Mouse (Mus musculus): ENCODE measurements around the gene Bmpr2.

Gene Bmpr2

DNA sequence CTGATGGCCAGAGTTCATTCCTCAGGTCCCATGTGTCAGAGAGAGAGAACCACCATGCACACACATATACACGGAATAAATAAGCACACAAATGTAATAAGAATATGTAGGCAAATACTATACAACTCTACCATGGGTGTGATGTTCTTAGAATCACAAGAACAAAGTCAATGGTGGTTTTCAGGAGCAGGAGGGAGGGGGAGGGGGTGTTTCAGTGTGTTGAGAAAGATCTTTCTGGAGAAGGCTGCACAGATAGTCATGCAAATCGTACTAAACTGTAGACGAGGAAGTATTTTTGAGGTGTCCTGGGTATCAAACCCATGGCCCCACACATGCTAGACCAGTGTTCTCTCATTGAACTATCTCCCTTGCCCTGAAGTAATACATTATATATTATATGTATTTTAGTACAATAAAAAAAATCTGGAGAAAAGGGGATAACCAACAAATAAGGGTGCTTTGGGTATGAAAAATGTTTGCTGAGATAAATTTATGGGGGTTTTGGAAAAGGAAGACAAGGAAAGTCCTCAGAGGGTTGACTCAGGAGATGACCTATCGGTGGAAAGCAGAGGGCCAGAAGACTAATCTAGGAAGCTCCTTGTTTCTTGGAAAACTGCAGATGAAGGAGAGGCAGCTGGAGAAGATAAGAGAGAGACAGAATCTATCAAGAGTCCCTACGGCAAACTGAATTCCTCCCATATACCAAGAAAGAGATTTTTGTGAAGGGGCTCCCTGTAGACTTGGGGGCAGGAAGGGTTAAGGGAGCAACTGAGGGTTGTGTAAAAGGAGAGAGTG is 138.1 kb downstream of the Bmpr2 start:
- peak; percentile 16 for DNase-seq

DNA sequence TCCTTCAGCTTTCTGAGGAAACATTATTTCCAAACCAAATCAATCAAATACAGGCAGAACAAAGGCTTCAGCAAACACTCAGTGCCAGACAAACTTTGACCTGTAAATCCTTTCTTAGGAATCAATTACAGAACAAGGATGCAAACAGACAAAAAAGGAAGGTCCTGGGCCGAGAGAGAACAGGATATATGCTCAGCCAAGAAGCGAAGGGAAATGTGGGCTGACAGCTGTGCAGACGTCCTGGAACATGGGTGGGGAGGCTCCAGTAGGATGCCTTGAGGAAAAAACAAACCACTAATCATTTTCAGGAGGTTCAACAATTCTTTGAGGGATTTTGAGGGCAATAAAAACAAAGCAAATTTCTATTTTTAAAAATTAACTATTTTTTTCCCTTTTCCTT is 139.4 kb downstream of the Bmpr2 start:
- DNase-seq = no peak

DNA sequence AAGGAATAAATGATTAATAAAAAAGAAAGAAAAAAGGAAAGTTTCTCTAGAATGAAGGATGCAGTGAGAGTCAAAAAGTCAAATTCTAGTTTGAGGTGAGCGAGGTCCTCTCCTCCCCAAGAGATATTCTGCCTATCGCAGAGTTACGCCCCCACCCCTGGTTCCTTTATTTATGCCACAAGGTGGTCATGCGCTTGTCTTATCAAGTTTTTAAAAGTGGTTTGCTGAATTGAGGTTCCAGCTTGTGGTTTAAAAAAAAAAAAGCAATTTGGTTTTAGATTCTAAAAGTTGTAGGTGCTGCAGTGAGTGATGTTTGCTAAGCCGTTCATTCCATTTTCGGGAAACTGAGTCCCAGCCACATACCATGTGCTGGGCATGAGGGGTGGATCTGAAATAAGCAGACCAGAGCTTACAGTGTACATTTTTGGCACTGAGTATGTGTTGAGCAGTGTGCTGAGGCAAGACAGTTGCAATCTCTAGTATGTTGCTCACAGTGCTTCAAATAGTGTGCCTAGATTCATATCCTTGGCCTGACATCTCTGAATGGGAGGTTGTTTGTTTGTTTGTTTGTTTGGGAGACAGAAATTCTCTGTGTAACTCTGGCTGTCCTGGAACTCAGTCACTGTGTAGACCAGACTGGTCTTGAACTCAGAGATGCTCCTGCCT is 141.6 kb downstream of the Bmpr2 start:
- DNase-seq = no peak

DNA sequence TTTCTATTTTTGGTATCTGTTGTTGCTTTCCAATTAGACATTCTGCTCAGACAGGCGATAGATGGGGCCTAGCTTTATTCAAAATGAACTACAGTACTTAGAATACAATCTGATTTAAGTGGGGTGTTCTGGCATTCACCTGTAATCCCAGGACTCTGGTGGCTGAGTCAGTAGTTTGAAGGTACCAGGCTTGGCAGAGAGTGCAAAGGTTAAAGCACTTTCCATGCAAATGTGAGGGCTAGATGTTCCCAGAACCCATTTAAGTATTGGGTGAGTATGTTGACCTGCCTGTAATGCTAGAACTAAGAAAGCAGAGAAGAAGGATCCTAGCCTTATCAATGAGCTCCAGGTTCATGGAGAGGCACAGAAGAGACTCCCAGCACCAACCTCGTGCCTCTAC is 142.7 kb downstream of the Bmpr2 start:
- DNase-seq = no peak

DNA sequence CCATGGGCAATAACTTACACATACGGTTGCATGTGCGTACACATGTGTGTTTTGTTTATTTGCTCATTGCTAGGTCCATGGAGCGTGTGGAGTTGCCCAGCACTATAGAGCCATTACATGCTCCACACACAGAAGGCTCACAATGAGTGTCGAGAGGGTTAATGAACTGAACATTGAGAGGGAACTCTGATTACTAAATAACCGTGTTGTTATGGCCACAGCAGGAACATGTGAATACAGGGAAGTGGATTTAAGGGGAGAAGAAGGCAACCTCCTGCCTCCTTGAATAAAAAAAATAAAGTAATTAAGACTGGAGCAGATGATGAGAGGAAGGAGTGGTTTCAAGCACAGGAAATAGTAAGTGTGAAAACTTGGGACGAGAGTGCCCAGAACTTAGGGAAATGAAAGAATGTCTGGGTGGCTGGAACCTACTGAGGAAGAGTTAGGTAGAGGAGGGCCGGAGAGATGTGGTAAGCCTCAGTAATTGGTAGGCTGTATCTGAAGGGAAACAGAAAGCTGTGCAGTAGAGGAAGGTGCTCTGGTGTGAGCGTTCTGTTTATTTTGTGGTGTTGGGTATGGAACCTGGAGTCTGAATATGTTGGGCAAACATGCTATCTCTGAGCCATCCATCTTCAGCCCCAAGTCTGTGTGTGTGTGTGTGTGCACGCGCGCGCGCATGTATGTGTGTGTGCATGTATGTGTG is 143.8 kb downstream of the Bmpr2 start:
- DNase-seq = no peak

DNA sequence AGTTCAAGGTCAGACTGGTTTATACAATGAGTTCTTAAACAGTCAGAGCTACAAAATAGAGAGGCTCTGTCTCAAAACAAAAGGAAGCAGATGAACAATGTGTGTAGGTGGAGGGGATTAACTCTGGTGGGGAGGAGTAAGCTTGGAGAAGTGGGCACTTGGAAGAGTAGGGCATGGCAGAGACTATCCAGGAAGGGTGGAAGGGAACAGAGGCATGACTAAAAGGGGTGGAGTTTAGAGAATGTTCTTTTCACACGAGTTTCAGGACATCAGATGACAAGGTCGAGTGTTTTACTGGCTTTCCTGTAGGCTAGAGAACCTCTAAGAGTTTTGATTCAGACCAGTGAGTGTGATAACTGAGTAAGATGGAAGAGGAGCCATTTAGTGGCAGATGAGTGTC is 144.5 kb downstream of the Bmpr2 start:
- no peak for DNase-seq

DNA sequence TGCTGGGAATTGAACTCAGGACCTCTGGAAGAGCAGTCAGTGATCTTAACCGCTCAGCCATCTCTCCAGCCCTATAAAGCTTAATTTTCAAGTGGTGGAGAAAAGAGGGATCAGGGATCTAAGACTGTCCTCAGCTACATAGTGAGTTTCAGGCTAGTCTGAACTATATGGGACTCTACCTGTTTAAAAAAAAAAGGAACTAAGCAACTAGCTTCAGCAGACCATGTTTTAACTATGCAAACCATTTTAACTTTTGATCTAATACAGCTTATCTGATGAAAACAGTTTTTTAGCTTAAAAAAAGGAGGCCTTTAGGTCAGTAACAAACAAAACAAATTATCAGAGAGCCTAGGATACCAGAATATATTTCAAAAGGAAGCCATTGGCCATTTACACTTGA is 147.7 kb downstream of the Bmpr2 start:
- no peak for DNase-seq

DNA sequence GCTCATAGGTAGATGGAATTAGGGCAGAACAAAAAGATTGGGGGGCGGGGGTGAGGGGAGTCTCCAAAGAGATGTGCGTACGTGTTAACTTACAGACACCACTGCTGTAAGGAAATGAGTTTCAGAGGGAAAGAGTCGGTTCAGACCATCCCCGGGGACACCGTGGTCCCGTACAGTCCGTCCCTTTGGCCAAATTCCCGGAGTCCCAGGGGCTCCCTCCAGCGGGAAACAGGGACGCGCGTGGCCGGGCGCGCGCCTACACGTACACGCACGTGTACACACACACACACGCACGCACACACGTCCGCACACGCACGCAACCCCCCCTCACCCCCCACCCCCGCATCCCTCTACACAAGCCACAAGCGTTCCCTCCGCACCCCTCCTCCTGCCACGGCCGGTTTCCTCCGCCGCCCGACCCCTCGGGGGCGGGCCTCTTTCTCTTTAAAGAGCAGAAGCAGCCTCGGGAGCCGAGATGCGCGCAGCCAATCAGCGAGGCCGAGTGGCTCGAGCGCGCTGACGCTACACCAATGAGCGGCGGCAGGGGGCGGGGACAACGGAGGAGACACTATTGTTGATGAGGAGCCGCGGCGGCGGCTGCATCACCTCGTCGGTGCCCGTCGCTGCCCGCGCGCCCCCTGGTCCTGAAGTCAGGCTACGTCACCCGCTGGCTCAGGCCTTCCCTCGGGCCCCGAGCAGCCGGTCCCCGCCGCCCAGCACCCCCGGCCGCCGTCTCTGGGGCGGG is 149.4 kb downstream of the Bmpr2 start, which contains the start of gene Fam117b:
Gene Fam117b, plus strand, starts transcription at position 594 of the 745 bp plus-strand sequence.
- peak; percentile 99 for DNase-seq

DNA sequence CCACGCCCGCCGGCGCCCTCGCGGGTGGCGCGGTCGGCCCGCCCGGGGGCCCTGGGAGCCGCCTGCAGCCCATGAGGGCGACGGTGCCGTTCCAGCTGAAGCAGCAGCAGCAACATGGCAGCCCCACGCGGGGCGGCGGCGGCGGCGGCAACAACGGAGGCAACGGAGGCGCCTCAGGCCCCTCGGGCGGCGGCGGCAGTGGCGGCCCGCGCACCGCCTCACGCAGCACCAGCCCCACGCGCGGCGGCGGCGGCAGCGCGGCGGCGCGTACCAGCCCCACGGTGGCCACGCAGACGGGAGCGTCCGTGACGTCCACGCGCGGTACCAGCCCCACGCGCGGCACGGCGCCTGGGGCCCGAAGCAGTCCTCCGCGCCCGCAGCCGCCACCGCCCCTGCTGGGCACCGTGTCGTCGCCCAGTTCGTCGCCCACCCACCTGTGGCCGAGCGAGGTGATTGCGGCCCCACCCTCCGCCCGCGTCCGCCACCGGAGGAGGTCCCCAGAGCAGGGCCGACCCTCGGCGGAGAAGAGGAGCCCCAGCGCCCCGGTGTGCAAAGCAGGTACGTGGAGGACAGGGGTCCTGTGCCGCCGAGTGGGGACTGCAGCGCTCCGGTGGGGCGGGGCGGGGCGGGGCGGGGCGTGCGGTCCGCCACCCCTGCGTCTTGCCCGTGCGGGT is 150.1 kb downstream of the Bmpr2 start:
- DNase-seq = peak; percentile 67

DNA sequence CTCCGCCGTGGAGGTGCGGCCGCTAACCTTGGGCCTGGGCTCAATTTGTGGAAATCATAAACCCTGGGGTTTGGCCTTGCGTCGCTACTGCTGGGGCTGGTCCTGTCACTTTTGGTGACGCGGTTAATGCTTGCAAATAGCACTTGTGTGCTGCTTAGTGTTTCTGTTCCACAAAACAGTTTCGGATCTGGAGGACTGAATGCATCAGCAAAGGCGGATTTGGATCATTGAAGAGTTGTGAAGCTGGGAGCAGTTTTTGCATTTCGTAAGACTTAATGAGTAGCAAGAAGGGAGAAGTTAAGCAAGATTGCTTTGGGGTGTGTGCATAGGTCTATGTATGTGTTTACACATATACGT is 150.6 kb downstream of the Bmpr2 start:
- DNase-seq = no peak

DNA sequence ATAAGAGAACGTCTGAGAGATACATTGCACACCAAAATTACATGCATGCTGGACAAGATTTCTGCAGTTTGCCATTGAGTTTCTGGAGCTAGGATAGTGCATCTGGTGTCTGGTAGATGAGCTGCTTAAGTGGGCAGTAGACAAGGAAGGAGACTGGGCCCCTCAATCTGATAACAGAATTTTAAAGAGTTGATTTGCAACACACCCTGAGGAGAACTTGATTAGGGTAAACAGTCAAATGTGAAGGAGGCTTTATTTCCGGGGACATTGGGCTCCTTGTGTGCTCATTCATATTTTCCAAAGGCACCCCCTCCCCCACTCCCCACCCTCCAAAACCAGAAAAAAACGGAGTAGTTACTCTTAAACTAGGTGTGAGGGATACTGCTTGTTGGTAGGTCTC is 151.6 kb downstream of the Bmpr2 start:
- no peak for DNase-seq

DNA sequence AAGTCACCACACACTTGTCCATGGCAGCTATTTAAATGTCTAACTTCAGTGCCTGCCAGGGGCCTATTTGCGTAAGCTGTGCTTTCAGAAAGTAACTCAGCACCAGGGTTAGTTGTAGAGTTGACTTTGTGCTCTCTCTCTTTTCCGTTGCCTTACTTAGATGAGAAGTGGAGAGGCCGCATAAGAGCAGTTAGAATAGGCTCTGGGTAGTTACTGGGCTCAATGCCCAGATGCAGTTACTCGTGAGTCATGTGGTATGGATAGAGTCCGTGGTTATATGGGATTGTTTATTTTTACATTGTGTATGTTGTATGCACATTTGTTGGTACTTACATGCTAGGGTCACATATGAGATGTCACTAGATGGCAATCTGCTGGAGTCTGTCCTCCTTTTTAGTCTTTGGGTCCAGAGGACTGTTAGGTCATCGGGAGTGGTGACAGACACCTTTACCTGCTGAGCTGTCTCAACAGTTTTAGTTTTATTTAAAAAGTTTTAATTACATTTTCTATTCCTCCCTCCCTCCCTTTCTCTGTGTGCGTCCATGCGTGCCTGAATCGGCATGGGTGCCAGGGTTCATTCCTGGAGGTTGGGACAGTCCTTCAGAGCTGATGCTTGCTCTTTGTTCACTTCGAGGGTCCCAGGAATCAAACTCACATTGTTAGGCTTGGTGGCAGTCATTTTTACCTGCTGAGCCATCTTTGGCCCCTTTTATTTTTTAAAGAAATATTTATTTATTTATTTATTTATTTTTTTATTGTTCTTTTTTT is 152.8 kb downstream of the Bmpr2 start:
- DNase-seq = no peak

DNA sequence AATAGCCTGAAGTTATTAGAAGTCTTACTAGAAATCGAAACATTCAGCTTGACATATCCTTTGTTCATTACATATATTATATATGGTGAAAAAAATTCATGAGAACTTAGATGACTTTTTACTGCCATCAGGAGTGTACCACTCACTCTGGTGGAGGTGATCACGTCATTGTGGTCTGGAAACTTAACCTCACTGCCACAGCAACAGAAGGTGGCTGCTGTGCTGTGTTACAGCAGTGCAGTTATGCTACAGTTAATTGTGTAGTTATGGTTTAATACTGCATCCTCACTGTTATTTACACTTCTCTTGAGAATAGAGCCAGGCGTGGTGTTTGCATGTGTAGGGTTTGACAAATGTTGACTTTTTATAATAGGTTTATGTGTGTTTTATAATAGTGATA is 154.2 kb downstream of the Bmpr2 start:
- DNase-seq = no peak

DNA sequence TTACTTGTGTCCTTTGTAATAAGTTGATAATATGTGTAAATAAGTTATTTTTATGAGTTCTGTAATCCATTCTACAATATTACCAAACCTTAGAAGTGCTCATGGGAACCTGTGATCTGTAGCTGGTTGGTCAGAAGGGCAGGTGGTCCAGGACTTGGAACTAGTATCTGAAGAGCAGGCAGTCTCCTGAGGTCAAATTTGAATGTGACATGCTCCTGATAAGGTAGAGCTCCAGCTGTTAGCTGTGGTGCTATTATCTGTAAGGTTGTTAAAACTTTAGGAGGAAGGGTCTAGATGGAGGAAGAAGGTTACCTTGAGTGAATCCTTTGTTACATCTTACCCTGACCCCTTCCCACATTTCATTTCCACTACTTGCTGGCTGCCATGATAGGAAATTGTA is 154.9 kb downstream of the Bmpr2 start:
- DNase-seq = no peak

DNA sequence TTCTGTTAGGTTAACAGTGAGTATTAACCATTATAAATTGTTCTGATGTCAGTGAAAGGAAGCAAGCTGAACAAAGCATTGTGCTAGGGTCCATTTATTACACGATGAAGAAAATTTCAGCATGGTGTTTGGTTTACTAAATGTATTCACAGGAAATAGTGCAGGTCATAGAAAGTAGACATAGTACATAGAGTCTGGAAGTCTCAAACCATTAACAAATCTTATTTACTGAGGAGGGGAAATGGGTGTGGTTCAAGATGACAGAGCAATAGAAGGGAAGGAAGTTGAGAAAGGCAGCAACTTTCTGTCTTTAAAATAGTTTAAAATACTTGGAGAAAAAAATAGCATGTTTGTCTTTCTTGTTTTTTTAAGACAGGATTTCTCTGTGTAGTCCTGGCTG is 160.0 kb downstream of the Bmpr2 start:
- DNase-seq = no peak

DNA sequence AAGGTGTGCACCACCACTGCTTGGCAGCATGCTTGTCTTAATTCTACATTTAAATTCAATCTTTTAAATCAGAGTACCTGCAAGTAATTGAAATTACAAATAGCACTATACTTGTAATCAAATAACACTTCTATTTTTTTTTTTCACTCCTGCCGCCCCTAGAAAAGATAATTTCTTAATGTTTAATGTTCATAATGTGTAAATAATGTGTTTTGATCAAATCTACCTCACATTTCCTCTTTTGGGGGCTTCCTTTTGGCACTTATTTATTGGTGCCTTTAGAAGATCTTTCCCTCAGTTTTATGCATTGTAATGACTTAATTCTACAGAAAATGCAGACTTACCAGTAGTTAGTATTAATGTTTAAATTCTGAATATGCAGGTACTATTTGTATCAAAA is 160.5 kb downstream of the Bmpr2 start:
- no peak for DNase-seq

DNA sequence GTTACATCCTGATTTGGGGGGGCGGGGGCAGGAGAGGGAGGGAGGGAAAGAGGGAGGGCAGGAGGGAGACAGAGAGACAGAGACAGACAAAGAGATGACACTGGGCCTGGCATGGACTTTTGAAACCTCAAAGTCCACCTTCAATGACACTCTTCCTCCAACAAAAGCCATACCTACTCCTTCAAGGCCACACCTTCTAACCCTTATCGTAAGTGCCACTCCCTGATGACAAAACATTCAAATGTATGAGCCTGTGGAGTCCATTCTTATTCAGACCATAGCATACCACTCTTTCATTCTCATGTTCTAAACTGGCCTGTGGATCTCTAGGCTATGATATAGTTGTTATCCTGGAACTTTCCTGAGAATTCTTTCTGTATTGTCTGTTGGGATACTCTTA is 161.2 kb downstream of the Bmpr2 start:
- DNase-seq = no peak

DNA sequence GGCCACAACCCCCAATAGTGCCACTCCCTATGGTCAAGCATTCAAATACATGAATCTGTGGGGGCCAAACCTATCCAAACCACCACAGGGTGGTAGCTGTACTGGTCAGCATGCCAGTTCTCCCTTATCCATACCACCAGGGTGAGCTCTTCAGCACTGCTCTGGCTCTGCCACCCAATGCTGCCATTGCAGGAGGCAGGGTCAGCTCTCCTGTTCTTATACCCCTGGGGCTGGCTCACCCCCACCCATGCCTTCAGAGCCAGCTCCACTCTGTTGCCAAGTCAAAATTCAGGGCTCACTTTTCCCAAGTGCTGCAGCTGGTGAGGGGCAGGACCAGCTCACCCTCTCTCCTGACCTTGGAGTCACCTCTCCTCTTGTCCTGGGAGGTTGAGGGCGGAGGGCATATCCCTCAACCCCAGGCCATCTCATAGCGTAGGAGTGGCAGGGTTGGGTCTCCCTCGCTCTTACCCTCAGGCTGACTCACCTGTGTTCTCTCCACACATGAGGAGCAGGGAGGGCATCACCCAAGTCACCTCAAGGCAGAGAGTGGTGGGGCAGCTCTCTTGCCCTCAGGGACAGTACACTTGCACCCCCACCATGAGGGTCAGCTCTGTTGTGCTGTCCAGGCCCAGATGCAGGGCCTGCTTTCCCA is 162.9 kb downstream of the Bmpr2 start:
- DNase-seq = no peak

DNA sequence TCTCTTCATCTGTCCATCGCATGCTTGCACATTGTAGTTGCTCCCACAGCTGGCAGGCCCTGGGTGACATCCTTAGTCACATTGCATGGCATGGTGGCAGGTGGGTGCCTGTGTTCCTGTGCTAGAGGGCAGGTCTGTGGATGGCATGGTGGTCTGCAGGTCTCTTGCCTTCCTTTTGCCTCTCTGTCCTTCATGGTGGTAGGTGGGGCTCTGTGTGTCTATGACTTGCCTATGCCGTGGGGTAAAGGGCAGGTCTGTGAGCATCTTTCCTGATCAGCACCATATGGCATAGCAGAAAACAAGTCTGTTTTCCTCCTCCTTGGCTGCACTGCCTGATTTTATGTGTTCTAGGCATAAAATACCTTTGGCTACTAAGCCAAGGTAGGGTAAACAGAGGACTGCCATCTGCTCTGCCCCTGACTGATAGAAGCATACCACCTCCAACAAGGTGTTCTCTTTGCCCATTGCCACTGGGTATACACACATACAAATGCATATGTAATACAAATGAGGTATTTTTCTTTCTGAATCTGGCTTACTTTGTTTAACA is 164.0 kb downstream of the Bmpr2 start:
- DNase-seq = no peak

Measured in liver (tissue).